Mouse (Mus musculus) gastrocnemius, postnatal 10 days (tissue): ENCODE results near the gene Ank3. TPM values are rescaled to one million over a fixed set of nuclear protein-coding genes. Genes with fewer than 3 reads are reported as not detected.
A peak's percentile ranks its signal among the peaks of the same experiment; 100 is the strongest.

Source experiments
- DNase-seq: peaks from one replicate; pipeline ENCODE4 v3.0.0; 2021; ENCODE audit warnings: mixed read lengths
- total RNA-seq, 2 experiments: library from RNA; stranded (reverse); gene quantifications; 2 replicates each; pipeline ENCODE4 v1.2.3; 2021

The Ank3 gene
- total RNA-seq, 2 experiments from 2014 or later = 82.7 to 83.3 TPM

GRCm38 (mm10) chr10:69779246-69779645, 380.7 kb downstream of the Ank3 start:
- DNase-seq = no peak

GRCm38 (mm10) chr10:69781491-69781890, 382.9 kb downstream of the Ank3 start:
- DNase-seq = peak; percentile 46

- peak; percentile 18 for DNase-seq
Measured at GRCm38 (mm10) chr10:69785235-69785634, 386.7 kb downstream of the Ank3 start.

GRCm38 (mm10) chr10:69785692-69786091, 387.1 kb downstream of the Ank3 start:
- DNase-seq = no peak

GRCm38 (mm10) chr10:69786220-69786993, 387.8 kb downstream of the Ank3 start:
- no peak for DNase-seq

- no peak for DNase-seq
Measured at GRCm38 (mm10) chr10:69787379-69787778, 388.8 kb downstream of the Ank3 start.

GRCm38 (mm10) chr10:69790606-69791005, 392.0 kb downstream of the Ank3 start:
- DNase-seq = no peak

GRCm38 (mm10) chr10:69791951-69792350, 393.4 kb downstream of the Ank3 start:
- no peak for DNase-seq

GRCm38 (mm10) chr10:69792400-69792799, 393.8 kb downstream of the Ank3 start:
- DNase-seq = no peak

GRCm38 (mm10) chr10:69793079-69793478, 394.5 kb downstream of the Ank3 start:
- peak; percentile 48 for DNase-seq

GRCm38 (mm10) chr10:69795656-69796055, 397.1 kb downstream of the Ank3 start:
- no peak for DNase-seq

GRCm38 (mm10) chr10:69796421-69796886, 397.9 kb downstream of the Ank3 start:
- peak; percentile 23 for DNase-seq

- DNase-seq = no peak
Measured at GRCm38 (mm10) chr10:69803135-69803756, 404.7 kb downstream of the Ank3 start.

GRCm38 (mm10) chr10:69804613-69805012, 406.0 kb downstream of the Ank3 start:
- no peak for DNase-seq

- DNase-seq = no peak
Measured at GRCm38 (mm10) chr10:69810785-69811184, 412.2 kb downstream of the Ank3 start.

- no peak for DNase-seq
Measured at GRCm38 (mm10) chr10:69813823-69814522, 415.4 kb downstream of the Ank3 start.

- DNase-seq = no peak
Measured at GRCm38 (mm10) chr10:69821245-69821644, 422.7 kb downstream of the Ank3 start.

- DNase-seq = no peak
Measured at GRCm38 (mm10) chr10:69828770-69829169, 430.2 kb downstream of the Ank3 start.

- no peak for DNase-seq
Measured at GRCm38 (mm10) chr10:69829236-69829635, 430.7 kb downstream of the Ank3 start.

- no peak for DNase-seq
Measured at GRCm38 (mm10) chr10:69831568-69831967, 433.0 kb downstream of the Ank3 start.

GRCm38 (mm10) chr10:69832241-69832640, 433.7 kb downstream of the Ank3 start:
- DNase-seq = peak; percentile 26

- DNase-seq = no peak
Measured at GRCm38 (mm10) chr10:69832822-69833221, 434.2 kb downstream of the Ank3 start.

GRCm38 (mm10) chr10:69834700-69835099, 436.1 kb downstream of the Ank3 start:
- peak; percentile 49 for DNase-seq
